Mouse (Mus musculus): ENCODE data around the gene Myo3a. TPM values are rescaled to one million over a fixed set of nuclear protein-coding genes. Genes with fewer than 3 reads are reported as not detected.

The Myo3a gene
- polyA plus RNA-seq, 1 experiment from 2014 or later, result not detected

Small RNAs within 50 kb of the gene (microRNA-seq; reads per million reads assigned to microRNA genes)
- gene Gm23636 (not detected), gene Mir3967 (not detected)

Measured in liver, embryonic 12.5 days (tissue).